Mouse (Mus musculus): ENCODE measurements around the gene Lhcgr. TPM values are rescaled to one million over a fixed set of nuclear protein-coding genes. Genes with fewer than 3 reads are reported as not detected.
A peak's percentile ranks its signal among the peaks of the same experiment; 100 is the strongest.

Gene Lhcgr
- polyA plus RNA-seq, 1 experiment from 2014 or later = 0.13 TPM

DNA sequence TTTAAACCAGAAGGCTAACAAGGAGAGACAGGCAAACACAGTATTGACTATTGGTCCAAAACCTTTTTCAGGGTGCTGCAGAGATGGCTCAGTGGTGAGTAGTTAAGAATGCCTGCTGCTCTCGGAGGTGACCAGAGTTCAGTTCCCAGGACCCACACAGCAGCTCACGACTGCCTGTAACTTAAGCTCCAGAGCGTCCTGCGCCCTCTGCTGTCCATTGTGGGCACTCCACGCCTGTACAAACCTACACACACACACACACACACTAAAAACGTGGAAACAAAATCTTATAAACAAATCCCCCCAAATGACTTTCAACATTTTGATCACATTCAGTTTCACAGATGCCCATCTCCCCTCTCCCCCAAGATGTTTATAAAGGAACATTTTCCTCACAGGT is 24.9 kb downstream of the Lhcgr start:
- Histone ChIP-seq H3K27ac (ENCODE audit: low read length) (no peak overlapping the region), H3K9me3 (ENCODE audit: low read length) (no peaks in the 10 kb centered on the region), H3K4me3 (ENCODE audit: low read depth, low read length) (no peak overlapping the region), H3K9ac (replicated peaks; ENCODE audit: low read depth) (no peak overlapping the region), H3K36me3 (ENCODE audit: insufficient read depth, low read length) (no peaks in the 10 kb centered on the region), H3K27me3 (replicated peaks; ENCODE audit: insufficient read depth, low read length) (no peaks in the 10 kb centered on the region), H3K4me2 (replicated peaks; ENCODE audit: low read depth, low read length) (no peak overlapping the region), H3K4me1 (ENCODE audit: insufficient read depth, low read depth, low read length) (no peaks in the 10 kb centered on the region)
- 83% methylated on average over 6 of the region's 6 CpGs for WGBS
- no peak for TF ChIP-seq EP300 (IDR thresholded peaks at IDR 0.05)
- peak; percentile 23; the same call in 1 of the 2 replicates for TF ChIP-seq CTCF (IDR thresholded peaks at IDR 0.05)
- DNase-seq (ENCODE audit: low spot score) (no peak), ATAC-seq (no peak)

DNA sequence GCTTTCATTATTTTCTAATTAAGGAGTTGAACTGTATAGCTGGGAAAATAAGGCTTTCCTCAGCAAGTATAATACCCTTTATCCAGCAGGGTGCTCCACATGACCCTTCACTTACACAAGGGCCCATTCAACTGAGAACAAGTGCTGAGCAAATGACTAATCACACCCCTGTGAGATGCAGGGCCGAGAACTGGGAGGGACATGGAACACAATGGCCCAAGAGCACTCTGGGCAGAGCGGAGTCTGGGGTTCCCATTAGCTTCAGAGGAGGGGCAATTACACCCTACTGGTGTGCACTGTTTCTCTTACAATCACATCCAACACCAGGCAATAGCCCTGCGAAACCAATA is 27.7 kb downstream of the Lhcgr start:
- Histone ChIP-seq H3K27ac (ENCODE audit: low read length) (no peak overlapping the region), H3K9ac (replicated peaks; ENCODE audit: low read depth) (no peak overlapping the region), H3K4me3 (ENCODE audit: low read depth, low read length) (no peak overlapping the region), H3K4me2 (replicated peaks; ENCODE audit: low read depth, low read length) (no peak overlapping the region), H3K9me3 (ENCODE audit: low read length) (no peaks in the 10 kb centered on the region), H3K36me3 (ENCODE audit: insufficient read depth, low read length) (no peaks in the 10 kb centered on the region), H3K27me3 (replicated peaks; ENCODE audit: insufficient read depth, low read length) (no peaks in the 10 kb centered on the region), H3K4me1 (ENCODE audit: insufficient read depth, low read depth, low read length) (no peaks in the 10 kb centered on the region)
- WGBS = 63% methylated on average over 3 of the region's 3 CpGs
- peak; percentile 86 for ATAC-seq
- DNase-seq (ENCODE audit: low spot score) = peak; percentile 76
- TF ChIP-seq CTCF (IDR thresholded peaks at IDR 0.05) = peak; percentile 44
- TF ChIP-seq EP300 (IDR thresholded peaks at IDR 0.05) = no peak

- TF ChIP-seq CTCF (IDR thresholded peaks at IDR 0.05) (no peak), EP300 (IDR thresholded peaks at IDR 0.05) (no peak)
- no peak overlapping the region for H3K4me3 ChIP-seq (ENCODE audit: low read depth, low read length)
- H3K27me3 ChIP-seq (replicated peaks; ENCODE audit: insufficient read depth, low read length) = no peaks in the 10 kb centered on the region
- H3K9ac ChIP-seq (replicated peaks; ENCODE audit: low read depth) = no peak overlapping the region
- H3K27ac ChIP-seq (ENCODE audit: low read length) = no peak overlapping the region
- no peak overlapping the region for H3K4me2 ChIP-seq (replicated peaks; ENCODE audit: low read depth, low read length)
- DNase-seq (ENCODE audit: low spot score) (no peak), ATAC-seq (peak; percentile 14; the same call in 1 of the 2 replicates)
- no peaks in the 10 kb centered on the region for H3K9me3 ChIP-seq (ENCODE audit: low read length)
- WGBS = 50% methylated on average over 5 of the region's 5 CpGs
- no peaks in the 10 kb centered on the region for H3K36me3 ChIP-seq (ENCODE audit: insufficient read depth, low read length)
- H3K4me1 ChIP-seq (ENCODE audit: insufficient read depth, low read depth, low read length) = no peaks in the 10 kb centered on the region
Measured at GRCm38 (mm10) chr17:88763396-88764135, 28.2 kb downstream of the Lhcgr start.

DNA sequence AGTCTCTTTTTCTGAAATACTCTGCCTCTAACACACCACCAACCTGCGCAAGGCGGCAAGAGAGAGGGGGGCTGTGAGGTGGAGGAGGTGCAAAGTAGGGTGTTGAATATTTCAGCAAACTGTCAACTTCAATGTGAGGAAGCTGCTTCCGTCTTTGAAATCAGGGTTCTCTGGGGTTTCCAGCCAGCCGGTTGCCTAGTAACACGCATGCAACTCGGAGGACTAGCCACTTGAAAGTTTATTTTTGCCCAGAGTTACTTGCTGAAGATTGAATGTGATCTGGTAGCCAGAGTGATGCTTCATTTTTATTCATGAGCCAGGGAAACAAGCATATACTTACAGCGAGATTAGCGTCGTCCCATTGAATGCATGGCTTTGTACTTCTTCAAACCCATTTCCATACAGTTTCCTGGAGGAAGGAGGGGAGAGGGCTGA is 33.8 kb downstream of the Lhcgr start:
- Histone ChIP-seq H3K4me3 (ENCODE audit: low read depth, low read length) (no peak overlapping the region), H3K9me3 (ENCODE audit: low read length) (no peaks in the 10 kb centered on the region), H3K27me3 (replicated peaks; ENCODE audit: insufficient read depth, low read length) (no peaks in the 10 kb centered on the region), H3K27ac (ENCODE audit: low read length) (no peak overlapping the region), H3K4me1 (ENCODE audit: insufficient read depth, low read depth, low read length) (no peaks in the 10 kb centered on the region), H3K9ac (replicated peaks; ENCODE audit: low read depth) (no peak overlapping the region), H3K36me3 (ENCODE audit: insufficient read depth, low read length) (no peaks in the 10 kb centered on the region), H3K4me2 (replicated peaks; ENCODE audit: low read depth, low read length) (no peak overlapping the region)
- DNase-seq (ENCODE audit: low spot score) (no peak), ATAC-seq (no peak)
- no peak for TF ChIP-seq CTCF (IDR thresholded peaks at IDR 0.05)
- 21% methylated on average over 9 of the region's 9 CpGs for WGBS

- ATAC-seq (no peak), DNase-seq (ENCODE audit: low spot score) (no peak)
- H3K9ac ChIP-seq (replicated peaks; ENCODE audit: low read depth) = no peak overlapping the region
- 61% methylated on average over 6 of the region's 6 CpGs for WGBS
- no peak overlapping the region for H3K27ac ChIP-seq (ENCODE audit: low read length)
- no peaks in the 10 kb centered on the region for H3K9me3 ChIP-seq (ENCODE audit: low read length)
- no peaks in the 10 kb centered on the region for H3K4me1 ChIP-seq (ENCODE audit: insufficient read depth, low read depth, low read length)
- H3K36me3 ChIP-seq (ENCODE audit: insufficient read depth, low read length) = no peaks in the 10 kb centered on the region
- no peak overlapping the region for H3K4me2 ChIP-seq (replicated peaks; ENCODE audit: low read depth, low read length)
- no peak overlapping the region for H3K4me3 ChIP-seq (ENCODE audit: low read depth, low read length)
- TF ChIP-seq EP300 (IDR thresholded peaks at IDR 0.05) (no peak), CTCF (IDR thresholded peaks at IDR 0.05) (no peak)
- no peaks in the 10 kb centered on the region for H3K27me3 ChIP-seq (replicated peaks; ENCODE audit: insufficient read depth, low read length)
Measured at GRCm38 (mm10) chr17:88755776-88756175, 36.0 kb downstream of the Lhcgr start.

DNA sequence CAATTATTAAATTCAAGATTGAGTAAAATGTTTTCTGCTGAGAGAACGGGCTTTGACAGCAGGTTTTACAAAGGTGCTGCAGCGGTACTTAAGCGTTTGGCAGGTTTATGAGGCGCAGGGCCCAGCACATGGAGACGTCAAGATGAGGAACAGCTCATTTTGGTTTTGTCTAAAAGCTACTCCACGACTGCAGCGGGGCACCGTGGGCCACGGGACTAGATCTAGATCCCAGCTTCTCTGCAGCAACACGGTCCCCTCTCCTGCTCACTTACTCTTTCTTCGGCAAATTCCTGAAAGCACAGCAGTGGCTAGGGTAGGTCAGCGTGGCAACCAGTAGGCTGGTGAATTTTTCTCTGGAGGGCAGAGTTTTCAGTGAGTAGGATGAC is 38.3 kb downstream of the Lhcgr start:
- H3K4me1 ChIP-seq (ENCODE audit: insufficient read depth, low read depth, low read length) = no peaks in the 10 kb centered on the region
- H3K27ac ChIP-seq (ENCODE audit: low read length) = no peak overlapping the region
- 51% methylated on average over 12 of the region's 12 CpGs for WGBS
- H3K9me3 ChIP-seq (ENCODE audit: low read length) = no peaks in the 10 kb centered on the region
- no peak overlapping the region for H3K4me3 ChIP-seq (ENCODE audit: low read depth, low read length)
- TF ChIP-seq CTCF (IDR thresholded peaks at IDR 0.05) (no peak), EP300 (IDR thresholded peaks at IDR 0.05) (no peak)
- DNase-seq (ENCODE audit: low spot score) (no peak), ATAC-seq (no peak)
- no peaks in the 10 kb centered on the region for H3K27me3 ChIP-seq (replicated peaks; ENCODE audit: insufficient read depth, low read length)
- H3K9ac ChIP-seq (replicated peaks; ENCODE audit: low read depth) = no peak overlapping the region
- peak overlapping the region; percentile 37 for H3K4me2 ChIP-seq (replicated peaks; ENCODE audit: low read depth, low read length)
- no peaks in the 10 kb centered on the region for H3K36me3 ChIP-seq (ENCODE audit: insufficient read depth, low read length)

Data from lung, postnatal 0 days (tissue).